23 mouse cellular contexts compared by ENCODE assay signal in the genomic region with DNA sequence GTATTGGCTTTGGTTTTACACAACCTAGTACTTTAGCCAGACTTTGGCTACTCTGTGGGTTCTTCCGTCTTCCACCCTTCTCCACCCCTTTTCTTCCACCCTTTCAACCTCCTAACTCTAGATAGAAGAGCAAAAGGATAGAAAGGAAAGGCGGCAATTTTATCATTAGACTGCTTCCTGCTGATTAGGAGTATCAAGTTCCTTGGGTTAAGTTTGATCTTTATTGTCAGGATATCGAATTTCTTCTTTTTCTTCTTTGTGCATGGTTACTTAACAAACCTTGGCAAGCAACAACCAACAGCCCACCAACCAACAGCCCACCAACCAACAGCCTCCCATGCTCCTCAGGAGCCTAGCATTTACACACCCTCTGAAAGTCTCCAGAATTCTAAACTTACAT.
DNase-seq lines count a peak whose midpoint lies in the region; ATAC-seq and TF ChIP-seq lines count a peak whose summit lies in the region.
"Had no signal": no experiment of that assay in that cellular context is flagged by ENCODE, and none has a peak within 500 bp of the region (broad histone marks: within the 10 kb centered on the region; RNA-seq: fewer than 3 reads in every experiment).

No protein-coding gene starts in this region.

- no peak for TF ChIP-seq CTCF in MEL (IDR thresholded peaks at IDR 0.05 in 2 of 3, conservative IDR thresholded peaks at IDR 0.05 in 1 of 3; ENCODE audit: control insufficient read depth in 1 of 3, insufficient read depth in 1 of 3, low read depth in 2 of 3, low read length in 3 of 3, poor library complexity in 1 of 3, severe bottlenecking in 1 of 3)

- TF ChIP-seq RAD21 in MEL (IDR thresholded peaks at IDR 0.05; ENCODE audit: low read depth, low read length) = no peak

- H3K27me3 ChIP-seq in embryonic facial prominence, embryonic 14.5 days (replicated peaks; ENCODE audit: control insufficient read depth, insufficient read depth, low read length) = no peaks in the 10 kb centered on the region
- no peaks in the 10 kb centered on the region for H3K27me3 ChIP-seq in embryonic facial prominence, embryonic 10.5 days (replicated peaks; ENCODE audit: low read depth, poor library complexity, severe bottlenecking)
- no peaks in the 10 kb centered on the region for H3K27me3 ChIP-seq in MEL (ENCODE audit: control insufficient read depth in 1 of 2, insufficient read depth in 2 of 2, low read length in 2 of 2)
- H3K27me3 ChIP-seq: CH12.LX, Patski had no signal

- H3K9ac ChIP-seq in embryonic facial prominence, embryonic 14.5 days (ENCODE audit: low read depth, low read length) = no peak overlapping the region
- no peak overlapping the region for H3K9ac ChIP-seq in MEL (ENCODE audit: control insufficient read depth, low read depth, low read length, poor library complexity, severe bottlenecking)

- H3K36me3 ChIP-seq in embryonic facial prominence, embryonic 14.5 days (ENCODE audit: control insufficient read depth, insufficient read depth, low read length) = peaks cover 19% of the 10 kb centered on the region
- peaks cover 20% of the 10 kb centered on the region for H3K36me3 ChIP-seq in embryonic facial prominence, embryonic 10.5 days (replicated peaks)
- peaks cover 0 to 12% of the 10 kb centered on the region in 2 experiments; a peak in 2 of 4 replicates for H3K36me3 ChIP-seq in MEL (ENCODE audit: control insufficient read depth in 1 of 2, insufficient read depth in 2 of 2, low read length in 2 of 2)
- H3K36me3 ChIP-seq: G1E had no signal

- H3K9me3 ChIP-seq in embryonic facial prominence, embryonic 14.5 days (ENCODE audit: control insufficient read depth, low read length) = no peaks in the 10 kb centered on the region
- H3K9me3 ChIP-seq in embryonic facial prominence, embryonic 10.5 days = no peaks in the 10 kb centered on the region
- H3K9me3 ChIP-seq in MEL (replicated peaks; ENCODE audit: insufficient read depth, low read length) = no peaks in the 10 kb centered on the region
- H3K9me3 ChIP-seq: G1E had no signal

- peak; percentile 26; the same call in 1 of the 2 replicates for ATAC-seq in embryonic facial prominence, embryonic 14.5 days (ENCODE audit: low read depth)
- ATAC-seq in megakaryocyte progenitor cell, adult 5-6 weeks (replicated peaks; ENCODE audit: poor library complexity) = no peak
- ATAC-seq: activated CD4-positive, CD25-positive, alpha-beta regulatory T cell, adult 4 months; CD4-positive, CD25-positive, alpha-beta regulatory T cell, adult 4 months; Patski had no signal

- H3K4me2 ChIP-seq in embryonic facial prominence, embryonic 14.5 days (ENCODE audit: low read depth, low read length) = no peak overlapping the region

- no peaks in the 10 kb centered on the region for H3K79me2 ChIP-seq in MEL (ENCODE audit: control insufficient read depth, insufficient read depth, low read length, poor library complexity)

- DNase-seq in embryonic facial prominence, embryonic 14.5 days (ENCODE audit: low spot score) = no peak
- DNase-seq in embryonic facial prominence, embryonic 10.5 days (ENCODE audit: low spot score) = no peak
- peak; percentile 81 for DNase-seq in 416B (ENCODE audit: low read depth)
- DNase-seq in MEL (ENCODE audit: low read depth, low spot score) = peak; percentile 24
- DNase-seq in gastrocnemius, postnatal 10 days = no peak
- DNase-seq: adrenal gland, adult 2 months; adrenal gland, adult 8-10 months; adrenal gland, postnatal 10 days; adrenal gland, postnatal 14 days; adrenal gland, postnatal 25 days; adrenal gland, postnatal 36 days; B cell, adult 2 months; cerebellum, adult 11 months; cerebellum, adult 11-12 months; cerebellum, adult 18-20 months; cerebellum, adult 2 months; cerebellum, adult 8-10 months had no signal

- no peak overlapping the region for H3K27ac ChIP-seq in embryonic facial prominence, embryonic 14.5 days (replicated peaks; ENCODE audit: low read depth, low read length)
- no peak overlapping the region for H3K27ac ChIP-seq in embryonic facial prominence, embryonic 10.5 days (replicated peaks)
- H3K27ac ChIP-seq in MEL (ENCODE audit: control insufficient read depth, low read depth, low read length) = peak overlapping the region; percentile 47; the same call in 1 of the 2 replicates

- TF ChIP-seq EP300 in MEL (IDR thresholded peaks at IDR 0.05; ENCODE audit: low read depth in 1 of 2, low read length in 2 of 2) = peak; percentile 34 to 36; a peak in 2 of 4 replicates

- H3K4me1 ChIP-seq in embryonic facial prominence, embryonic 14.5 days (ENCODE audit: control insufficient read depth, insufficient read depth, low read length) = no peaks in the 10 kb centered on the region
- H3K4me1 ChIP-seq in embryonic facial prominence, embryonic 10.5 days = no peaks in the 10 kb centered on the region
- peaks cover 0 to 5% of the 10 kb centered on the region in 2 experiments; a peak in 1 of 4 replicates for H3K4me1 ChIP-seq in MEL (ENCODE audit: control insufficient read depth in 1 of 2, insufficient read depth in 2 of 2, low read length in 2 of 2)

- no peak for TF ChIP-seq POLR2A in MEL (IDR thresholded peaks at IDR 0.05; ENCODE audit: control insufficient read depth in 1 of 2, insufficient read depth in 1 of 2, low read depth in 1 of 2, low read length in 2 of 2, poor library complexity in 1 of 2)

- 79% methylated on average over 3 of the region's 3 CpGs for WGBS in embryonic facial prominence, embryonic 14.5 days
- WGBS in embryonic facial prominence, embryonic 10.5 days = 87% methylated on average over 3 of the region's 3 CpGs

- H3K4me3 ChIP-seq in embryonic facial prominence, embryonic 14.5 days (ENCODE audit: low read depth, low read length) = no peak overlapping the region
- H3K4me3 ChIP-seq in embryonic facial prominence, embryonic 10.5 days = no peak overlapping the region
- no peak overlapping the region for H3K4me3 ChIP-seq in MEL (ENCODE audit: control insufficient read depth in 1 of 2, insufficient read depth in 1 of 2, low read depth in 2 of 2, low read length in 2 of 2)

TF ChIP-seq in MEL, 35 proteins besides CTCF, POLR2A, EP300 and RAD21:
- peak; percentile 52 for TF ChIP-seq GATA1 (IDR thresholded peaks at IDR 0.05; ENCODE audit: low read depth, low read length)
- TF ChIP-seq POLR2AphosphoS5 (IDR thresholded peaks at IDR 0.05; ENCODE audit: borderline replicate concordance, low read depth, low read length) = no peak
TF ChIP-seq in MEL: peak in this region for 1.

Comparison
In these comparisons a context has a peak if more than half of its experiments do, and no peak if none do; other contexts are left out.
1. DNase-seq: peak in 416B (single experiment) and MEL (single experiment); none in embryonic facial prominence, embryonic 14.5 days (single experiment), embryonic facial prominence, embryonic 10.5 days (single experiment) and gastrocnemius, postnatal 10 days (single experiment).